Mouse (Mus musculus) adrenal gland, postnatal 36 days (tissue): Measurements from ENCODE around the gene Sntg2. TPM values are rescaled to one million over a fixed set of nuclear protein-coding genes. Genes with fewer than 3 reads are reported as not detected.

Experiments
- DNase-seq, 2 experiments: peaks; one replicate each; pipeline ENCODE4 v3.0.0; 2021; ENCODE audit warnings: mixed read lengths in 1 of 2
- total RNA-seq, 2 experiments: library from RNA; stranded (reverse); gene quantifications; 2 replicates each; pipeline ENCODE4 v1.2.3; 2021

Sntg2 gene
- total RNA-seq, 2 experiments from 2014 or later, result 0.86 to 1.3 TPM

- no peak for DNase-seq
These were observed 89.4 kb downstream of the Sntg2 start for GRCm38 (mm10) chr12:30283741-30284140.

- no peak for DNase-seq
These were observed 100.8 kb downstream of the Sntg2 start for GRCm38 (mm10) chr12:30272242-30272985.

GRCm38 (mm10) chr12:30264206-30264605, 109.0 kb downstream of the Sntg2 start:
- no peak for DNase-seq

GRCm38 (mm10) chr12:30261187-30261586, 112.0 kb downstream of the Sntg2 start:
- DNase-seq, result no peak

DNA sequence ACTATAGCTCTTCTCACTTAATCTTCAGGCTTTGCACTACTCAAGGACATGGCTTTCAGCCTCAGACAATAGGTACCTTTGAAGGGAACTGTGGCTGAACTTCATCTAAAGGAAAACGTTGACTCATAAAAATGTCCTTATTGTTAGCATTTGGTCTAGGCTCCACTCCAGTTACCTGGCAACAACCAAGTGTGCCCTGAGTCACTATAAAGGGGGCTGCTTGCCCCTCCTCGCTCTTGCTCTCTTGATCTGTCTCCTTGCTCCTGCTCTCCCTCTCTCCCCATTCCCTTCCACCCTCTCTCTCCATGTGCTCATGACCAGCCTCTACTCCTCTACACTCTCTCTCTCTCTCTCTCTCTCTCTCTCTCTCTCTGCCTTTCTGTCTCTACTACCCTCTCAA, 114.5 kb downstream of the Sntg2 start:
- DNase-seq, result no peak

- no peak for DNase-seq
These were observed 115.5 kb downstream of the Sntg2 start for GRCm38 (mm10) chr12:30257664-30258063.

DNA sequence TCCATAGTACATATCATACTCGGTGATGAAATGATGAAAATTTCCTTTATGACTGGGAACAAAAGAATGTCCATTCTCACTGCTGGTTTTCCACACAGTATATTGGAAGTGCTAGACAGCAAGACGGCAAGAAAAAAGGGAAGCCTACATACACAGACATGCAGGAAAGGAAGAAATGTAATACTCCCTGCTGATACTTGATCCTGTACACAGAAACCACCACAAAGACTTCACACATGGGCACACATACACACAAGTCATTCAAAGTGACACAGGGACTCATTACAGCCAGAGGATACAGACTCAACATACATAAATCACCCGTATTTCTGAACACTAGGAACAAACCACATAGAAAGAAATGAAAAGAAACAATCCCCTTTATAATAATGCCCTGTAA, 117.0 kb downstream of the Sntg2 start:
- no peak for DNase-seq

GRCm38 (mm10) chr12:30254581-30254980, 118.6 kb downstream of the Sntg2 start:
- DNase-seq, result no peak

DNA sequence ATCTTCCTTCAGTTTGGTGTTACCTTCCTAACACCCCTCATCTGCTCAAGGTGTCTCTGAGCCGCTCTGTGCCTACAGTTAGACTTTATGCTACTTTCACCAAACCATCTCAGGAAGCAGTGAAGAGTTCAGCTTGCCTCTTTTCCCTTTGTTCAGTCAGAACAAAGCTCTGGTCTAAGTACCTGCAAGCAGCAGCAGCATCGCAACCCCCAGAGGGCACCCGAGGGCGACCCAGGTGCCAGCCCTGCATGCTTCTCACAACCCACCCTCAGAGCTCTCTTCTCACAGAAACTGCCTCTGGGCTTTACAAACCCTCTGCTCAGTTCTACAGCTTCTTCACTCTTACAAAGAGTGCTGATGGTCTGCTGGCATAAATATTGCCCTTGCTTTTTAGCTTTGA, 120.8 kb downstream of the Sntg2 start:
- DNase-seq, result no peak

DNA sequence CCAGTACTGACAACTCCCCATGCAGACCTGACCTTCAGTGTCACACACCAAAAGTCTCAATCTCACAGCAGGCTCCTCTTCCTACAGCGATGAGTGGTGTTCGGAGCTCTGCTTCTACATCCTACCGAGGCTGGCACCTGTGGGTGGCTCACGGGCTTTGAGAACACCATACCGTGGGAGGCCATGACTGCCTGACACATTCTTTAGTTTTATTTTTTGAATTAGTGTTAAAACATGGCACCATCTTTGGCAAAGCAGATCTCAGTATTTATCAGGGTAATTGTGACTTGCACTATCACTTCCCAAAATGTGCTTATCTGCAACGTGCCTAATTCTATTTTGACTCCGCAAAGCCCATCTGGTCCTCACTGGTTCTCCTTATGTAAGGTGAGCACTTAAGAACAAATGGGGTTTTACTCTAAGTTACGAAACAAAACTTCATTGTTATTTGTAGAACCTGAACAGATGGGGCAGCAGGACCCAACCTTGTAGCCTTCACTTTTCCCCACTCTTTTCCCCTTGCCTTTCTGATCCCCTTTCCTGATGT, 121.8 kb downstream of the Sntg2 start:
- DNase-seq, result no peak

- DNase-seq, result no peak
These were observed 124.1 kb downstream of the Sntg2 start for GRCm38 (mm10) chr12:30249068-30249467.

DNA sequence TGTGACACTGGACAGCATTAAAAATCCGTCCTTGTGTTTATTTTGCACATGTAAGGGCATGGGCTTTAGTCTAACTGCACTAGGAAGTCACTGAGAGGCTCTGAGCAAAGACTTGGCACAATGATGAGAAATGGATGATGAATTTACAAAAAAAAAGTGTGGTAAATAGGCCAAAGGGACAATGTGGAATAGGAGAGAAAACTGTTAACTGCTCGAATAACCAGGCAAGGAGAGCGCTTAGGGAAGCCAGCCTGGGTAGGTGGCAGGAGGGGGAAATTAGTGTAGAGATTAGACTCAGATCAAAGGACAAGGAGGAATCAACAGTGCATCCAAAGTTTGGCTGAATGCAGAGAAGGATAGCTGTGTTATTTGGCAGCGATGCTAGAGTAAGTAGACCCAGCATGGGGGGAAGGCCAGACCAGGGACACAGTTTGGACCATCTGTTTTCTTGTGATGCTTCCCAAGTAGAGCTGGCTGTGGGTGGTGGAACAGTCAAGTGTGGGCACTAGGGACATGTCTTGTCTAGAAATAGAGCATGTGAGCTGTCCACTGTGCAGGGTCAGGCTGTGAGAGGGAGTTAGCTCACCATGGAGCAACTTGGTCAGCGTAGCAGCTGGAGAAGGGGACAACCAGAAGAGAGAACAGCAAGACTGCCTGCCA, 126.8 kb downstream of the Sntg2 start:
- no peak for DNase-seq

- peak; percentile 18 to 41 for DNase-seq
These were observed 129.0 kb downstream of the Sntg2 start for GRCm38 (mm10) chr12:30244194-30244593.

GRCm38 (mm10) chr12:30240891-30241290, 132.3 kb downstream of the Sntg2 start:
- DNase-seq, result peak in 1 of 2 experiments; percentile 13

- DNase-seq, result no peak
These were observed 138.2 kb downstream of the Sntg2 start for GRCm38 (mm10) chr12:30234940-30235339.

- no peak for DNase-seq
These were observed 145.2 kb downstream of the Sntg2 start for GRCm38 (mm10) chr12:30228004-30228403.

DNA sequence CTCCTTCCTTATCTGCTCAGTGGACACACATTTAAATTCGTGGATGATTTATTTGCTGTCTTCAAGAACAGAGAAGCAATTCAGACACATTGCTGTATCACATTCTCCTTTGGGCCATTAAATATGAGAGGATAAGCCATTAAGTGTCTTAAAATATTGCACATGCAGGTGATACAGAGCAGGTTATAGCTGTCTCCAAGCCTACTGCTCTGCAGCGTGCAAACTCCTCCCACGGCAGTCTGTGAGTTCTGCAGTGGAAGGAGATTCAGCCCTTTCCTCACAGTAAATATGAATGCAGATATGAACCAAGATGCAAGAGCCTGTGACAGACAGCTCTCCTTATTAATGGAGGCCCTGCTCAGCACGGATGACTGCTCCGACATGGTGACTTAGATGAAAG, 146.9 kb downstream of the Sntg2 start:
- DNase-seq, result no peak

DNA sequence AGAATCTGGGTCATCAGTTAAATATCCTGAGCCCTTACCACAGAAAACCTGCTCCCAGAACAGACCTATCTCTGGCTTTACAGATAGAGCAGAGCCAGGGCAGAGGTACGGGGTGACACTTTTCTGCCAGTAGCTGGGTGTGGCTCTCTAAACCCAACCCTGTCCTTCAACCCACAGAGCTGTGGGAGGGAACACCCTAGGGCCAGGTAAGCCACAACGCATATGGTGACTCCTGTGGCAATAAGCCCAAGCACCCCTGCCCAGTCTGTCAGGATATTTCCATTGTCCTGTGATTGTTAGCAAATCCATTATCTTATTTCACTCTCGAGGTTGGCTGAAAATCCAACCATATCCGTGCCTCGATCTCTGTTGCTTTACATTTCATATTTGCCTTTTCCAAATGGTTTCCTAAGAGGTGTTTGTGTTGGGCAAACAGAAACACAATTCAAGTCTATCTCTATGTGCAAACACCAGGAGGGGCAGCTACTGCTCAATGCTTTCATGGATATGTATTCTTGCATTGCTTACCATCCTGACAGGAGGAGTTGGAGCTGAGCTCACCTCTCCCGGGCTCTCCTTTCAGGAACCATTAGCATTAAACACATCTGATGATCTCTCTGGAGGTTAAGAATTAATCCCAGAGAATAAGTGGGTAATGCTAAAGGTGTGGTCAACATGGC, 156.3 kb downstream of the Sntg2 start:
- DNase-seq, result no peak

GRCm38 (mm10) chr12:30214761-30215160, 158.4 kb downstream of the Sntg2 start:
- DNase-seq, result no peak

DNA sequence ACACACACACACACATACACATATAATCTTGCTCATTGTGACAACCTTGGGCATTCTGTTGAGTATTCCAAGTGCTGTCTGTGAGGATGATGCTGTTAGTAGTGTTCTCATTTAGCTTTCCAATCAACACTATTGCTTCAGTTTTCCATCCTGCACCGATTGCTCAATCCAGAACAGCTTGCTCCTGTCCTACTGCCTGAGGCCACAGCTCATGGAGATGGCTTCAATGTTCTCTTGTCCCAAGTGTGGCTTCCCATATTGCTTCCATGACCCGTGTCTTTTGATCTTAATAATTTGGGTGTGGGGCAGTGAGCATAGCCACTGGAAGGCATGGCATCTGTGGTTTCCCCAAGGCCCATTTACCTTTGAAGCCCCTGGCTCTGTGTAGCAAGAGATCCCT, 162.8 kb downstream of the Sntg2 start:
- no peak for DNase-seq

DNA sequence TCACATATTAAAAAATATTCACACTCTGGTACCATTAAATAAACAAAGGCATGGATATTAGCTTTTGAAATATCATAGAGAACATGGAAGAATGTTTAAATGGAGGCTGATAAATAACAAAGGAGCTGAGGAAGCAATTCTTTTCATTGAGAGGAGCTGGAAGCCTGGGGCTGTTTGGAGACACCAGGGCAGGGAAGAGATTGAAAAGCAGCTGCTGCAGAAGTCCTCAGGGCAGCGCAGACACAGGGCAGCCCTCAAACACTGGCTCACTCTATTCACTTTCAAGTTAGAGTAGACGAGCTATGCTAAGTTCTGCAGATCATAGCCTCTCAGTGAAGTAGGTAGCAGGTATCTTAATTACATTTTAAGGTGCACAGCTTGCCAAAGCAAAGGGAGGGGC, 164.6 kb downstream of the Sntg2 start:
- DNase-seq, result no peak

GRCm38 (mm10) chr12:30208087-30208486, 165.1 kb downstream of the Sntg2 start:
- DNase-seq, result no peak

DNA sequence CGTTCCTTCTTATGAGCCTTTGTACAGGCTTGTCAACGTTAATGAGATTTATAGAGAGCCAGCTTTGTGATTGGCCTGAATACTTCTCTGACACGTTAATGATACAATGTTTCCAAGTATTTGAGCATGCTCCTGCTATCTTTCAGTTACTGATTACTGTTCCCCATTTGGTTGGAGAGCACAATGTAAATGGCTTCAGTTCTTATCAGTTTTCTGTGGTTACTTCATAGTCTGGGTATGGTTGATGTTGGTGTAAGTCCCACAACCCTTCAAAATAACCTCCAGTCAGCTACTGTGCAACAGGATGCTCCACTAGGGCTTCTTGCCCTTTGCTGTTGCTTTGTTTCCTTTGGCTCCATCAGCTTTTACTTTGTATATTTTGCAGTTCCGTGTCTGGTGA, 168.7 kb downstream of the Sntg2 start:
- DNase-seq, result no peak
